Mouse (Mus musculus) brain, embryonic 14.5 days (tissue): ENCODE measurements at regions not wholly inside any gene's neighbourhood (a gene's known extent, or its start where the extent isn't known, plus 50 kb on each side); places are given as distances from the start of the nearest gene placed in this dataset.

ENCODE experiments used
- CTCF ChIP-seq: fragments of 200-500 bp; IDR thresholded peaks from 2 replicates; pipeline ENCODE4 v1.5.1; 2012; ENCODE audit warnings: inconsistent platforms, mild to moderate bottlenecking, moderate library complexity, borderline replicate concordance; ENCODE audit not compliant: insufficient read depth, insufficient read length; ENCODE audit errors: extremely low read depth
- POLR2A ChIP-seq: fragments of 200-500 bp; IDR thresholded peaks from 2 replicates; pipeline ENCODE4 v1.6.1; 2012; ENCODE audit warnings: mild to moderate bottlenecking, inconsistent platforms, borderline replicate concordance; ENCODE audit not compliant: poor library complexity, insufficient read depth, insufficient read length, severe bottlenecking; ENCODE audit errors: extremely low read depth

DNA sequence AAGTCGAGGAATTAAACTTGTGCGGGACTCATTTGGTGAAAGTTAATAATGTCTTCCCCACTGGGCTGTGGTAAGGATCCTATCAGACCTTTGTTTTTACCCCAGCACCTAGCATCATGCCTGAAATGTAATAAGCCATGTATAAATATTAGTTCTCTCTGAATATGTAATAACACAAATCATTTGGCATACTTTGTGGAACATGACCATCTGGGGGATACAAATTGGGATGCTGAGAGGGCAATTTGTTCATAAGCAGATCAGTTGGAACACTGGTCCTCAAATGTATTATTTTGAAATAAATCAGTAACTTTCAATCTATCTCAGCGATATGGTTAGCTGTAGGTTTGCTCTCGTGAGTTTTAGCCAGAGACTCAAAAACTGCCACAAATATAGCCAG, 709.6 kb upstream of the Castor2 start:
- no peak for TF ChIP-seq POLR2A
- no peak for TF ChIP-seq CTCF
